Mouse (Mus musculus): ENCODE measurements around the gene 4921517D22Rik.

- TF ChIP-seq MYOG (IDR thresholded peaks at IDR 0.05; ENCODE audit: control insufficient read depth in 1 of 3, insufficient read depth in 1 of 3, insufficient read length in 2 of 3, low read depth in 2 of 3) (no peak), TCF12 (IDR thresholded peaks at IDR 0.05; ENCODE audit: insufficient read depth, poor library complexity, severe bottlenecking) (no peak), POLR2A (IDR thresholded peaks at IDR 0.05; ENCODE audit: insufficient read length, low read depth) (no peak)
Measured at GRCm38 (mm10) chr13:59674761-59675150, 19.2 kb downstream of the 4921517D22Rik start.

Measured in myocyte (in vitro differentiated cells).